Mouse (Mus musculus) urinary bladder, adult 2 months (tissue): ENCODE results near the gene Tnnc2. TPM values are rescaled to one million over a fixed set of nuclear protein-coding genes. Genes with fewer than 3 reads are reported as not detected.

Source experiments
- DNase-seq: peaks from one replicate; pipeline ENCODE4 v3.0.0; 2022; ENCODE audit warnings: low spot score
- polyA plus RNA-seq: library from polyadenylated mRNA; depleted of rRNA; stranded (reverse); fragments of >200 nt; gene quantifications from 2 replicates; pipeline ENCODE4 v1.2.3, GENCODE M21; 2012; rRNA removed

Gene Tnnc2
- polyA plus RNA-seq, 1 experiment = 26.7 TPM

GRCm38 (mm10) chr2:164737377-164738090 is 42.2 kb downstream of the Tnnc2 start:
- no peak for DNase-seq

GRCm38 (mm10) chr2:164735446-164735845 is 44.3 kb downstream of the Tnnc2 start:
- DNase-seq = no peak

- no peak for DNase-seq
These were observed 44.9 kb downstream of the Tnnc2 start for GRCm38 (mm10) chr2:164734839-164735238.

- no peak for DNase-seq
These were observed 46.5 kb downstream of the Tnnc2 start for GRCm38 (mm10) chr2:164733259-164733658.

GRCm38 (mm10) chr2:164731719-164732118 is 48.0 kb downstream of the Tnnc2 start:
- no peak for DNase-seq

Other genes with a start within 250 kb of the Tnnc2 start
- gene Wfdc2, start 217.6 kb downstream of the Tnnc2 start, polyA plus RNA-seq = 775 and 802 TPM in 2 replicates
- gene Spint3, start 206.5 kb downstream of the Tnnc2 start, polyA plus RNA-seq = 0.14 and 0.31 TPM in 2 replicates
- 1.3 and 2.0 TPM in 2 replicates for gene Wfdc6a, start 194.5 kb downstream of the Tnnc2 start, polyA plus RNA-seq
- not detected in 2 replicates for gene Eppin, start 186.4 kb downstream of the Tnnc2 start, polyA plus RNA-seq
- gene Wfdc6b, start 166.4 kb downstream of the Tnnc2 start, polyA plus RNA-seq = not detected in 2 replicates
- not detected in 2 replicates for gene Wfdc8, start 166.3 kb downstream of the Tnnc2 start, polyA plus RNA-seq
- not detected in 2 replicates for gene Wfdc16, start 141.2 kb downstream of the Tnnc2 start, polyA plus RNA-seq
- gene Wfdc10, start 123.9 kb downstream of the Tnnc2 start, polyA plus RNA-seq = 4.9 and 7.1 TPM in 2 replicates
- gene Wfdc9, start 123.4 kb downstream of the Tnnc2 start, polyA plus RNA-seq = not detected in 2 replicates
- not detected in 2 replicates for gene Wfdc11, start 105.9 kb downstream of the Tnnc2 start, polyA plus RNA-seq
- 1.1 and 1.2 TPM in 2 replicates for gene Wfdc13, start 94.9 kb downstream of the Tnnc2 start, polyA plus RNA-seq
- not detected in 2 replicates for gene Spint4, start 81.5 kb downstream of the Tnnc2 start, polyA plus RNA-seq
- not detected in 2 replicates for gene Spint5, start 64.7 kb downstream of the Tnnc2 start, polyA plus RNA-seq
- 0.81 and 0.96 TPM in 2 replicates for gene Wfdc3, start 34.0 kb downstream of the Tnnc2 start, polyA plus RNA-seq
- 36.1 and 36.7 TPM in 2 replicates for gene Dnttip1, start 34.0 kb downstream of the Tnnc2 start, polyA plus RNA-seq
- gene Ube2c, start 10.1 kb downstream of the Tnnc2 start, polyA plus RNA-seq = 7.3 and 7.9 TPM in 2 replicates
- 24.4 and 29.0 TPM in 2 replicates for gene Snx21, start 5.9 kb upstream of the Tnnc2 start, polyA plus RNA-seq
- 37.5 and 45.7 TPM in 2 replicates for gene Acot8, start 24.9 kb upstream of the Tnnc2 start, polyA plus RNA-seq
- 5.3 and 6.2 TPM in 2 replicates for gene Zswim3, start 25.1 kb upstream of the Tnnc2 start, polyA plus RNA-seq
- 5.4 and 8.1 TPM in 2 replicates for gene Zswim1, start 42.7 kb upstream of the Tnnc2 start, polyA plus RNA-seq
- 0.13 TPM in 1 of 2 replicates, not detected in the other for gene Spata25, start 48.6 kb upstream of the Tnnc2 start, polyA plus RNA-seq
- 200 and 235 TPM in 2 replicates for gene Ctsa, start 52.9 kb upstream of the Tnnc2 start, polyA plus RNA-seq
- 12.5 and 15.3 TPM in 2 replicates for gene Neurl2, start 53.5 kb upstream of the Tnnc2 start, polyA plus RNA-seq
- gene Pltp, start 77.7 kb upstream of the Tnnc2 start, polyA plus RNA-seq = 247 and 252 TPM in 2 replicates
- gene Pcif1, start 99.3 kb upstream of the Tnnc2 start, polyA plus RNA-seq = 27.8 and 29.4 TPM in 2 replicates
- 15.6 and 16.3 TPM in 2 replicates for gene Zfp335, start 131.8 kb upstream of the Tnnc2 start, polyA plus RNA-seq
- gene Mmp9, start 160.8 kb upstream of the Tnnc2 start, polyA plus RNA-seq = 13.0 and 13.5 TPM in 2 replicates
- gene Slc12a5, start 180.8 kb upstream of the Tnnc2 start, polyA plus RNA-seq = 1.0 and 1.2 TPM in 2 replicates